Mouse (Mus musculus) 3134 (cell line): ENCODE data around the gene Cdh24.

ENCODE experiments used
- DNase-seq: peaks from one replicate; pipeline ENCODE4 v3.0.0-alpha.2; 2011; ENCODE audit warnings: low spot score; ENCODE audit not compliant: insufficient read length; ENCODE audit errors: extremely low read depth

Cdh24 gene

GRCm38 (mm10) chr14:54641305-54641969 lies at the start of gene Cdh24:
Gene Cdh24 (minus strand): TSS chr14:54641364.
- peak; percentile 81 for DNase-seq

DNA sequence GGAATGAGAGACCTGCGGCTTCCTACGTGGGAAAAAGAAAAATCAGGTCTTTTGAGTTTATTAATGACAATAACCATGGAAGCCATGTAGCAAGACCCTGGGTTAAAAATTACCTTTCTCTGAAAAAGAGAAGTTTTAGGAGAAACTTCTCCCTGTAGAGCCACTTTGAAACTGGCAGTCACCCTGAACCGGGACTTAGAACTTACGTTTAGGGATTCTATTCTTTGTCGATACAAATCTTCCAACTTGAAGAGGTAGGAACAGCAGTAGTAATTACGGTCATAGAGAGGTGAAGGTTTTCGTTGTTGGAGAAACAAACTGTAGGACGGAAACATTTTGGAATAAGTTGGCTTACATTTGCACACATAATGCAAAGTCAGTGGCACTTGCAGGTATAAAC lies 46.1 kb upstream of the Cdh24 start:
- DNase-seq, result no peak

GRCm38 (mm10) chr14:54686522-54687143 lies 45.5 kb upstream of the Cdh24 start, which contains the start of gene Acin1:
Gene Acin1 (minus strand): TSS chr14:54686931.
- DNase-seq, result peak; percentile 96

GRCm38 (mm10) chr14:54686063-54686521 lies 44.9 kb upstream of the Cdh24 start, which contains the start of gene 1700123O20Rik:
Gene 1700123O20Rik (plus strand): TSS chr14:54686216.
- DNase-seq, result peak; percentile 91

DNA sequence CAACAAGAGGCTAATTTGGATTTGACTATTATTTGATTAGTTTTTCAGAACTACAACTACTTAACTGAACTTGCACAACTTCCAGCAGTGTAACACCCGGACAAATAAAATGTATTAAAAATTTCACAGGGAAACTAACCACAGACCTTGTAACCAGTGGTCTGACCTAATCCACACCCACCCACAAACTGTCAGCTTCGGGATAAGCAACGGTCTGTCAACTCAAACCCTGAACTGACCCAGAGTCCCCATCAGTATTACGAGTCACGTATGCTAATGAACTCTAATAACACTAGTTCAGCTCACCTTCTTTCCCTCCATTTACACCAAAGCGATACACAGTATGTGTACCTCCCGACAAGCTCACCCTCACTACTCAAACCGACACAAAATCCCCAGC lies 44.3 kb upstream of the Cdh24 start:
- no peak for DNase-seq

DNA sequence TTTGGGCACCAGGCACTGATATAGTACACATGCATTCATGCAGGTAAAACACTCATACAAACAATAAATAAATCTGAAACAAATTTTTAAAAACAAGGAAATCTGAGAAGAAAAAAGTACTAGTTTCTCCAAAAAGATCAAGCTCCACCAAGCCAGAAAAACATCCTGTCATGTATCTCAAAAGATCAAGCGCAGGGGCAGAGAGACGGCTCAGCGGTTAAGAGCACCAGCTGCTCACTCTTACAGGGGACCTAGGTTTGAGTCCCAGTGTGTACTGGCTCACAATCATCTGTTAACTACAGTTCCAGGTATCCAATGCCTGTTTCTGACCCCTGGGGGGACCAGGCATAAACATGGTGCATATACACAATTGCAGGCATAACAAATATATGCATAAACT lies 41.2 kb upstream of the Cdh24 start:
- DNase-seq, result no peak

DNA sequence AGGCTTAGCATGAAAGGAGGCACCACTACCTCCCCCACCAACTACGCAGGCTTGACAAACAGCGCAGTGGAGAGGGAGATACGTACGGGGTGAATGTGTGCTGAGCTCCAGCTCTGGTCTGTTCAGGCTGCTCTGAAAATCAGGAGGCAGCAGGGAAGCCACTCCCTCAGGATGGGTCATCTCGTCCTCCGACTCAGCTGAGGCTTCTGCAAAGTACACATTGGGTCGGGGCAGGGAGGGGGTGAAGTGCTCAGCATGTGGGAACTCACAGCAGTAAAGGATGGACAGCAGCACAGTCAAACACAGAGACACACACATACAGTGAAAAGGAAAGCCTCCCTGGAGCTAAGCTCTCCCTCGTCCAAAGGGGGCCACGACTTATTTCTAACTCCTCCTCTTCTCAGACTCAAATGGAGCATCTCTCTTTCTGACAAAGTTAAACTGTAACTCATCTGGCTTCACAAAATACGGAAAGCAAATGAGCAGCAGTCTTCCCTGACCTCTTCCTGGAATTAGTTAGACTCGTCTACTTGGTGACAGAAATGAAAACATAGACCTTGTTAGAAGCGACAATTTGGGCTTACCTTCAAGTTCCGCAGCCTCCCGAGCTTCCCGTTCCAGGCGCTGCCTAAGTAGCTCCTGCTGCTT lies 37.6 kb upstream of the Cdh24 start:
- DNase-seq, result no peak

- no peak for DNase-seq
These were observed 35.1 kb upstream of the Cdh24 start for GRCm38 (mm10) chr14:54676290-54676689.

DNA sequence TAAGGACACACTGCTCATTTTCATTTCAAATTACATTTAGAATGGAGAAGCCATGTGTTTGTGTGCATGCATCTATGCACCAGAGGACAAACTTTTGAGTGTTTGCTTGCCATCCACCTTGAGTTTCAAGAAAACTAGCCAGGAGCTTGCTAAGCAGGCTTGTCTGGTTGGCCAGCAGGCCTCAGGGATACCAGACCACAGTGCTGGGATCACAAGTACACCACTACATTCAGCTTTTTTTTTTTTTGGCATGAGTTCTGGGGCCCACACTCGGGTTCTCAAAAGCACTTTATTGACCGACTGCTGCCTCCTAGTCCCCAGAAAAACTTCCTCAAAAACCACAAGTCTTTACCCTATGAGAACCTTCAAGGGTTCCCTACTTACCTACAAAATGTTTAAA lies 33.2 kb upstream of the Cdh24 start:
- DNase-seq, result no peak

DNA sequence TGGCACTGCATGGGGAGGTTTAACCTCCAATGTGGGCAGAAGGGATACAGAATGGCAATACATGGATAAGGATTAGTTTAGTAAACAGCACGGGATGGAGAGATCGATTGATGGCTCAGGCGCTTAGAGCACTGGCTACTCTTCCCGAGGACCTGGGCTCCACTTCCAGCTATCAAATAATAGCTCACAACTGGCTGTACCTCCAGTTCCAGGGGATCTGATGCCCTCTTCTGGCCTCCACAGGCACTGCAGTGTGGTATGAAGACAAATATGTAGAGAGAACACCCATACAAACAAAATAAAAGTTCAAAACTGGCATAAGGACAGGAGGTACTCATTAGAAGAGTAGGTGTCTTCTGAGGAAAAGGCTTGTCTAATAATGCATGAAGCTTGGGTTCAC lies 28.2 kb upstream of the Cdh24 start:
- DNase-seq, result no peak

- no peak for DNase-seq
These were observed 23.5 kb upstream of the Cdh24 start for GRCm38 (mm10) chr14:54664477-54665222.

- DNase-seq, result no peak
These were observed 18.8 kb upstream of the Cdh24 start for GRCm38 (mm10) chr14:54660009-54660408.

GRCm38 (mm10) chr14:54653496-54653895 lies 12.3 kb upstream of the Cdh24 start:
- peak; percentile 83 for DNase-seq

DNA sequence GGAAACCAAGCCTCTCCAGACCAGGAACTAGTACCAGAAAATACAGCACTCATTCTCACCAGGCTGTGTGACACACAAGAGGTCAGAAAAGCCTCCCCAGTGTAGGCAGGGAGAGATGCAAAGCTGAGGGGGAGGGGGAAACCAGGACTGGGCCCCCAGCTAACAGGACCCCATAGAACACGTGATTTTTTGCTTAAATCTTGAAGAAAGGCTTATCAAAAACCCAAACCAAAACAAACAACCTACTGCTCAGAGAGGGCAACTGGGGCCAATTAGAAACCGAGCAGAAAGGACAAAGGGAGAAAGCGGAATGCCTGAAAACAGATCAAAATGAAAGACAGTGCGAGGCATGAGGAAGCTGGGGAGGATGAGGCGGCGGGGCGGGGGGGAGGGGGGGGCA lies 11.6 kb upstream of the Cdh24 start:
- DNase-seq, result no peak

GRCm38 (mm10) chr14:54651556-54651955 lies 10.4 kb upstream of the Cdh24 start:
- DNase-seq, result no peak

- peak; percentile 60 for DNase-seq
These were observed 9.7 kb upstream of the Cdh24 start for GRCm38 (mm10) chr14:54650621-54651454.

GRCm38 (mm10) chr14:54647900-54648299 lies 6.7 kb upstream of the Cdh24 start:
- no peak for DNase-seq

DNA sequence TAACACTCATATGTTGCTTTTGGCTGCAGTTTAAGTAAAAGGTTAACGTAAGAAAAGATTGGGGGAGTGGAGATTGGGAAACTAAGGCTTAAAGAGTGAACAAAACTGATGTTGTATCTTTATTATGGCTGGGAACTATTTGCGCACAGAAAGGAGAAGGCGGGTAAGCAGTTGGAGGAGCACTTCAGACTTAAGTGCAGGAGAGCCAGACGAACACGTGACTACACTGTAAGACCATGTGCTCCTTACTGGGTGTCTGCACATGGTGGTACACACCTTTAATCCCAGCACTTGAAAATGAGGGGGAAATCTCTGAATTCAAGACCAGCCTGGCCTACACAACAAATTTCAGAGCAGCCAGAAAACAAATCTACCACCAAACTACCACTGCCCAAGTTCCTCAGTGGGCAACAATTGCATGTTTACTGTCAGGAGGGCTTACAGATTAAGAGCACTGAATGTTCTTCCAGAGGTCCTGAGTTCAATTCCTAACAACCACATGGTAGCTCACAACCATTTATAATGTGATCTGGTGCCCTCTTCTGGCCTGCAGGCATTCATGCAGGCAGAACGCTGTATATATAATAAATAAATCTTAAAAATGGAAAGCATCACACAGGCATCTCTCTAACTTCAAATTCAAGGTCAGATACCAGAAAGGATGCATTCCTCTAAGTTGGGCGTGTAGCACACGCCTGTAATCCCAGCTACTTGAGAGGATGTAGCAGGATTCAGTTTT lies 5.9 kb upstream of the Cdh24 start:
- no peak for DNase-seq

DNA sequence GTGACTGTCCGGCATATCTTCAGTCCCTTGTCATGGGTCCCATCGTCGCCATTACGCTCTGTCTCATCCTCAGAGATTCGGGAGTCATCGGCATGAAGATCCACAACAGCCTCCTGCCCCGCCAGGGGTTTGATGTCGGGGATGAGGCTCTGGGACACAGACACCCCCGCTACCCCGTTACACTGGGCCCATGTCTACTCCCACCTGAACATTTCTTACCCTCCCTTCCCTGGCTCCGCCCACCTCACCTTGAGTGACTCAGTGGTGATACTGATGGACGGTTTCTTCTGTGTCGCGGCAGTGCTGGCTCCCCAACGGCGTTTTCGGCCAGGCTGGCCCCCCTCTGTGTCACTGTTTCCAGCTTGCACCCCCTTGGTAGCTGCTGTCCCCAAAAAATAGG lies 5.3 kb upstream of the Cdh24 start:
- DNase-seq, result no peak

GRCm38 (mm10) chr14:54644294-54644693 lies 3.1 kb upstream of the Cdh24 start:
- peak; percentile 52 for DNase-seq
